Mouse (Mus musculus): Measurements from ENCODE around the gene 1700056E22Rik.

The 1700056E22Rik gene

GRCm38 (mm10) chr1:184051824-184052223 lies 17.7 kb upstream of the 1700056E22Rik start:
- DNase-seq (ENCODE audit: low spot score in 2 of 2): no peak

DNA sequence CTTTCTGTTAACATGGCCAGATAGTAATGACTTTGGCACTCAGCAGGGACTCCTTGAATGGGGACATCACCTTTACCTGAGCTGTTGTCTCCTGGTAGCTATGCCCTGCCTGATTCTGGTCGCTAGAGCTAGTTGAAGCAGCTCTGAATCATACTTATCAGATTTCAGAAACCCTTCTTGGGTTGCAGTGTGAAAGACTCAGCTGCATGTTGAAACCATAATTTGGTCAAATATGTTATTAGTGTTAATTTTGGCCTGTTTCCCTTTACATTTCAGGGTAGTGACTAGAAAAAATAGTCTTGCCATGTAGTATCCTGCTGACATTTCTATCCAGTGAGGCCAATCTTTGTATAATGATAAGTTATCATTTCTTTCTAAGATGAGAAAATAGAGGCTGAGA lies 17.2 kb upstream of the 1700056E22Rik start:
- no peak for DNase-seq (ENCODE audit: low spot score in 2 of 2)

DNA sequence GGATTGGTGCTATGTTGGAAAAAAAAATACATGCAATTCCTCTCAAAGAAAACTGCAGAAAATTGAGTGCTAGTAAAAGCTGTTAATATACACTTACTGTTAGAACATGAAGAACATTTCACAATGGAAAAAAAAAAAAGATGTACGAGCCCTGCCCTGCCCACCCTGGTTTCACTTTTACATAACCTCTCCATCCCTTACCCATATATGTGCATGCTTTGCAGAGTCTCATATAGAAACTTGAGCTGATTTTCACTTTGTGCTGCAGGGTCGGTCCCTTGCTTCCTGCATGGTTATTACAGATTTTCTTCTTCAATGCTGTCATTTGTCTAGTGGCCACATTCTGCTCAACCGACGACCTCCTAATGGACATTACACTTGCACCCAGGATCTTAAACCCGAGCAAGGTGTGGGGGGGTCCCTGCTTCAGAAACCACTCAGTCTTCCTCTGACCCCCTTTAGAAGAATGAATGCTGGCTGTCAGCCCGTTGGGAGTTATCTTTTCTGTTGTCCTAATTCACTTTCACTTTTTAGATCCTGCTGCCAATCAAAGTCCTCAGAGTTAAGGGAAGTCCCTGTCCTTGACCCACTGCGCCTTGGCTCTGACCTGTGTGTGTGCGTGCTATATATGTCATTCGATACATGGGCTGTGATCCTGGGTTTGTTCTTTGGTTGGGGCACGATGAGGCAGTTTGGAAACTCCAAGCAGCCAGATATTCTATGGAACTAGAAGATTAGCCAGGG lies 14.7 kb upstream of the 1700056E22Rik start:
- DNase-seq (ENCODE audit: low spot score in 2 of 2): no peak

DNA sequence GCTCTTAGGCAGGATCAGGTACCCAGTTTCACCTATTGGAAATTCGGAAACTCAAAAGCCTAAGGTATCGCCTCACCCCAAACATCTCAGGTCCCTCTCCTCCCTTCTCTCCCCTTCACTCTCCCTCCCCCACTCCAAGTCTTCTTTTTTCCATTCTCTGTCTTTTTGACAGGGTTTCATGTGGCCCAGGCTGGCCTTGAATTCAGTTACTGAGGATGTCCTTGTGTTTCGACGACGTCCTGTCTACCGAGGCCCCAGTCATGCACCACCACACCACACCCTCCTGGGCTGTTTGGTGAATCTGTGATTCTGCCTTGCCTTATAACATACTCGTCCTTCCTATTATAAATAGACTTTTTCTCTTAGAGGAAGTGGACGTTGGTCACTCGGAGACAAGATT lies 13.7 kb upstream of the 1700056E22Rik start:
- no peak for DNase-seq (ENCODE audit: low spot score in 2 of 2)

GRCm38 (mm10) chr1:184046070-184046677 lies 12.1 kb upstream of the 1700056E22Rik start:
- DNase-seq (ENCODE audit: low spot score in 2 of 2): no peak

DNA sequence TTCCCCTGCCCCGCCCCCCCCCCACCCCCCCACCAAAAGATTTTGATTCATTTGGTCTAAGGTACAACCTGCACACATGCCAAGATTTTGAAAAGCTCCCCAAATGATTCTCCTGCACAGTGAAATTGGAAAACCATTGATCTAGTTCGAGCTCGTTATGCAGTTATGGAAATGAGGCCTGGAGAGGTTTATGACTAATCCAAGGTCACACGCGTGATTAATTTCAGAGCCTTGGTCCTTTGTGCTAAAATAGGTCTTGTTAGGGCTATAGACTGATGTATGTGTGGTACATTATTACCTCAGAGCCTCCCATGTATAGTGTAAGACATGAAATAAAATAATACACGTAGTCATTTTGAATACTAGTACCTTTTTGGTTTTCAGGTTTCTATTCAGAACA lies 9.3 kb upstream of the 1700056E22Rik start:
- no peak for DNase-seq (ENCODE audit: low spot score in 2 of 2)

DNA sequence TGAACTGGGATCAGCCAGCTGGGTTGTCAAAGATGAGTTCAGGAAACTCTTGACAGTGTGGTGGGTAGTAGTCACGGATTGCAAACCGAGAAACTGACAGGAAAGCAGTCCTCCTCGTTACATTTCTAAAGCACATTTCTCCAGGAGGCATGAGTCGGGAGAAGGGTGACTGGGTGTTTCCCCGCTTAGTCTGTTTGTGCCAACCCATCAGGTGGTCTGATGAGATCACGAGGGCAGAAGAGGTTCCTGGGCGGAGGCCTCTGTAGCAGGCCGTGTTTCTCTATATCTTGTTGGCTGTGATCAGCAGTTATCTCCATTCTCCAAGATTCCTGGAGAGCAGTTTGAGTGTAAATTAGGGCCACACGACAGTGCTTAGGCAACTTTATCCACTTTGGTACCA lies 8.6 kb upstream of the 1700056E22Rik start:
- no peak for DNase-seq (ENCODE audit: low spot score in 2 of 2)

- no peak for DNase-seq (ENCODE audit: low spot score in 2 of 2)
Measured at GRCm38 (mm10) chr1:184041778-184042573, 7.9 kb upstream of the 1700056E22Rik start.

- DNase-seq (ENCODE audit: low spot score in 2 of 2): no peak
Measured at GRCm38 (mm10) chr1:184040906-184041305, 6.8 kb upstream of the 1700056E22Rik start.

- no peak for DNase-seq (ENCODE audit: low spot score in 2 of 2)
Measured at GRCm38 (mm10) chr1:184040181-184040580, 6.1 kb upstream of the 1700056E22Rik start.

DNA sequence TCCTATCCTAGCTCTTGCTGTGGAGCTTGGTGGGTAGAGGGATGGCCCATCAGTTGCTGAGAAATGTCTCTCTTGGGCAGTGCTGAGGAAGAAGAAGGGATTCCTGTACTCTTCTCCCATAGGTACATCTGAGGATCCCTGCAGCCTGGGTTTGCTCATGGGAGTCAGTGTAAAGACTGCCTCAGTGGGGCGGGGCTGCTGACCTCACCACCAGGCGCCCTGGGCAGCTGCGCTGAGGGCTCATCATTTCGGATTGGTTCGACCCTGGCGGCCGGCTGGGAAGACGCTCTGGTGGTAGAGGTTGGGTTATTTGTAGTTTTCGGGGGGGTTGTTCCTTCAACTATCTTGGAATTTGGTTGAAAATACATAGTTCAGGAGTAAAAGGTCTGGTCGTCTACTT lies 5.2 kb upstream of the 1700056E22Rik start:
- no peak for DNase-seq (ENCODE audit: low spot score in 2 of 2)

GRCm38 (mm10) chr1:184037802-184038201 lies 3.7 kb upstream of the 1700056E22Rik start:
- no peak for DNase-seq (ENCODE audit: low spot score in 2 of 2)

DNA sequence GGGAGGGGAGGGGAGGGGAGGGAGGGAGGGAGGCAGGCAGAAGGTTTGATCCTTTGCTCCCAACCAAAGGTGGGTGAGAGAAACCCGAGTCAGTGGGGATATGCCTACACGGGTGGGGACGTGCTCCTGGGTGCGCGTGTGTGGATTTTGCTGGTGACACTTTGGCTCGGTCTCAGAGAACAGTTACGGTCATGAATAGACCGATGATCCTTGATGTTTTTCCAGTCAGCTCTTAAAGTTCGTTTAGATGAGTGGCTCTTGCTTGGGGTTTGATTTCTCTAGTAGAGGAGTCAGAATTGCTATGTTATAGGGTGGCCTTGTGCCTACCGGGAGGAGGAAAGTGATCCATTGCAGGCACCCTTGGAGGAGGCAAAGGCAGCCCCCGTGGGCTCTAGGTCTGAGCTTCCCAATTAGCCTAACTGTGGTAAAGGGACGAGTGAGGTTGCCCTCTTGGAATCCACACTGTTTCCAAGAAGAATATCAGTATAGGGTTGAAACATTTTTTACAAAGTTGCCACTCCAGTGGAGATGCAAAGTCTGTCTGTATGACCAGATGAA lies 1.3 kb upstream of the 1700056E22Rik start:
- DNase-seq (ENCODE audit: low spot score in 2 of 2): no peak

- DNase-seq (ENCODE audit: low spot score in 2 of 2): no peak
Measured at GRCm38 (mm10) chr1:184034741-184035181, 660 bp upstream of the 1700056E22Rik start.

GRCm38 (mm10) chr1:184033390-184034010 lies 601 bp downstream of the 1700056E22Rik start:
- peak; percentile 22 to 51 for DNase-seq (ENCODE audit: low spot score in 2 of 2)

DNA sequence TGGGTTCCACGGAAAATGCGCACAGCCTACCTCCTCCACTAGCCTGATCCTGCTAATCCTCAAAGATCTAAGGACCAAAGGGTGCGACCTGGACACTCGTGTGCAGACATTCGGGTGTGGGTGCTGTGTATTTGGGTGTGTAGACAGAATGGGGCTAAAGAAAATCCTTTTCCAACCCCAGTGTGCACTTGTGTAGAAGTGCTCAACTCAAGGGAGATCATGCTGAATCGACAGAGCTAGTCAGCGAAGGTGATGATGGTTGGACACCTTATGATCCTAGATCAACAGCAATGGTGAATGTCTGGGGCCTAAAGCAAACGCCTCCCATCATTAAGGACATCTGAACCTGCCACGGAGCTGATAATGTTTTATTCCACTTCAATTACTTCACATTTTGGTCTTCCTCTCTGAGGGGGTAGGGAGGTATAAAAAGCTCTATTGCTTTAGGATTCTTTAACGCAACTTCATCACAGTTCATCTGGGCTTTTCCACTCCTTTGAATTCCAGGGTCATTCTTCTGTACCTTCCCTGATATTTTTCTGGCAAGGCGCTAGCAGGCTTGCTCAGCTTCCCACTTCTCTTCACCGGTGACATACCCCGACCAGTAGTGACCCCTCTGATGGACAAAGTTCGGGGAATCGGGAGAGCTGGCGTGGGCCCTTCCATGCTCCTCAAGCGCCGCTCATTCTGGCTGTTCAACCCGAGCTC lies 1.3 kb downstream of the 1700056E22Rik start:
- DNase-seq (ENCODE audit: low spot score in 2 of 2): no peak

DNA sequence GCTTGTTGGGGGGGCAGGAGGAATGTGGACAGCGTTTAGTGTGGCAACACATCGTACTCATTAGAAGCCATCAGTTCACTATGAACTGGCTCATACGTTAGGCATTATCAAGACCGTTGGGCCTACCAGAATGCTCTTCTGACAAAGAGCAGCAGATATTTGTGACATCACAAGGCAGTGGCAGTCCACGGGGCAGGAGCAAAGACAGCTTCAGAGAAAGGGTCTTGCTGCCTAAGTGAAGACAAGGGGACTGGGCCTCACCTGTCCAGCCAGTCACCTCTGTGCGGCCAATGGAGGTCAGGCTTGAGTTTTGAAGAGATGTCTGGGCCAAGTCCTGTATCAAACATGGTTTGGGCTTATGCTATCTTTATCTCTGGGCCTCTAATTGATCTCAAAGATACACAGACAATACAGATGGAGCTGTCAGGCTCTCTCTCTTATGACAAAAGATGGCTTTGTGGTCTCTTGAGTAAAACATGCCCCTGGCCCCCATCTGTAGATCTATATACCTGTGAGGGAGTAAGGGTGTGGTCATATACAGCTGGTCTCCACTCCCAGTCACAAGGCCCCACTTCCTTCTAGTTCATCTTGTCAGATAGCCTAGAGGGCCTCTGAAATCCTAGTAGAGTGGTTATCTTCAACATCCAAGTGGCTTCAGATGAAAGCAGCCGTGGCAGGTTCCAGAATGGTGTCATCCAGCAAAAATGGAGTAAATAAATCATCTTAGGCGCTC lies 3.9 kb downstream of the 1700056E22Rik start:
- DNase-seq (ENCODE audit: low spot score in 2 of 2): no peak

GRCm38 (mm10) chr1:184027039-184027438 lies 7.1 kb downstream of the 1700056E22Rik start:
- no peak for DNase-seq (ENCODE audit: low spot score in 2 of 2)

- no peak for DNase-seq (ENCODE audit: low spot score in 2 of 2)
Measured at GRCm38 (mm10) chr1:184025079-184025478, 9.0 kb downstream of the 1700056E22Rik start.

DNA sequence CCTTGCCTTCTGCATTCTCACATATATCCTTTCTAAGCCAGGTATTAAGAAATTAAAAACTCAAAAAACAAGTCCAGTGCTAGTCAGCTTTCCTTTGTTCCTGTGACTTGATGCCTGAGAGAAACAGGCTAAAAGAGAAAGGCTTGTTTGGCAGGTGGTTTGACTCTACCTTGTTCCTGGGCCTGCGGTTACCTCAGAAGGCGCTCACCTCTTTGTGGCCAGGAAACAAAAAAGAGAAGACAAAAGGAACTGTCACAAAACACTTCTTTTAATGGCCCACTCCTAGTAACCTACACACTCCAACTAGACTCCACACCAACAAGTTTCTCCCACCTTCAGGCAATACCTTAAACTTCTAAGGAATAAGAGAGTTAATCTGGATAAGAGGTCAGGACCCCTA lies 9.5 kb downstream of the 1700056E22Rik start:
- no peak for DNase-seq (ENCODE audit: low spot score in 2 of 2)

Data from left cerebral cortex, adult 9 months (tissue).